Mouse (Mus musculus) mouse trophoblast stem cell (cell line): ENCODE measurements around the gene Zbtb24.
"Not testable (repeated sequence)": the region's sequence is repeated elsewhere in the genome, so short reads cannot be mapped to it uniquely, and the experiment has no call there.

Experiments used
- in situ Hi-C, 2 experiments: fragments of 300-500 bp; cut with MseI, MboI; formaldehyde crosslinking; loops; 2 replicates in 1 of 2; 3 replicates in 1 of 2; pipeline ENCODE4 v1.15.1; 2025

The Zbtb24 gene

GRCm38 (mm10) chr10:41450137-41450670 is at the start of gene Zbtb24:
Gene Zbtb24 (plus strand): TSS chr10:41450383.
- in situ Hi-C loops, result no loop called here

- in situ Hi-C loops, result no loop called here
These were observed 49.1 kb upstream of the Zbtb24 start for GRCm38 (mm10) chr10:41401097-41401496.

GRCm38 (mm10) chr10:41403364-41403763 is 46.8 kb upstream of the Zbtb24 start:
- in situ Hi-C loops, result no loop called here

GRCm38 (mm10) chr10:41403893-41404612 is 46.1 kb upstream of the Zbtb24 start:
- in situ Hi-C loops, result no loop called here

GRCm38 (mm10) chr10:41410176-41410575 is 40.0 kb upstream of the Zbtb24 start:
- in situ Hi-C loops, result not testable (repeated sequence)

GRCm38 (mm10) chr10:41410821-41411220 is 39.4 kb upstream of the Zbtb24 start:
- in situ Hi-C loops, result not testable (repeated sequence)

GRCm38 (mm10) chr10:41413471-41413870 is 36.7 kb upstream of the Zbtb24 start:
- in situ Hi-C loops, result not testable (repeated sequence)

- in situ Hi-C loops, result not testable (repeated sequence)
These were observed 34.8 kb upstream of the Zbtb24 start for GRCm38 (mm10) chr10:41415368-41415767.

GRCm38 (mm10) chr10:41420496-41421200 is 29.5 kb upstream of the Zbtb24 start:
- in situ Hi-C loops, result no loop called here

GRCm38 (mm10) chr10:41423681-41424080 is 26.5 kb upstream of the Zbtb24 start:
- in situ Hi-C loops, result no loop called here

- in situ Hi-C loops, result no loop called here
These were observed 23.8 kb upstream of the Zbtb24 start for GRCm38 (mm10) chr10:41426368-41426767.

- in situ Hi-C loops, result loop anchor here in 1 of 2 experiments (10.0 kb wide), 1 partner anchor 70 kb away; no protein-coding TSS in a partner anchor
These were observed 15.6 kb upstream of the Zbtb24 start for GRCm38 (mm10) chr10:41434624-41435023.

- in situ Hi-C loops, result loop anchor here in 1 of 2 experiments (10.0 kb wide), 1 partner anchor 70 kb away; no protein-coding TSS in a partner anchor
These were observed 15.0 kb upstream of the Zbtb24 start for GRCm38 (mm10) chr10:41435141-41435540.

- in situ Hi-C loops, result no loop called here
These were observed 2.0 kb upstream of the Zbtb24 start for GRCm38 (mm10) chr10:41448216-41448615.

GRCm38 (mm10) chr10:41449684-41450083 is 499 bp upstream of the Zbtb24 start:
- in situ Hi-C loops, result no loop called here

GRCm38 (mm10) chr10:41450780-41451522 is 768 bp downstream of the Zbtb24 start:
- in situ Hi-C loops, result no loop called here

- in situ Hi-C loops, result no loop called here
These were observed 1.5 kb downstream of the Zbtb24 start for GRCm38 (mm10) chr10:41451656-41452055.

- in situ Hi-C loops, result no loop called here
These were observed 2.6 kb downstream of the Zbtb24 start for GRCm38 (mm10) chr10:41452791-41453190.

- in situ Hi-C loops, result no loop called here
These were observed 9.8 kb downstream of the Zbtb24 start for GRCm38 (mm10) chr10:41459990-41460389.

- in situ Hi-C loops, result no loop called here
These were observed 10.3 kb downstream of the Zbtb24 start for GRCm38 (mm10) chr10:41460501-41460900.

GRCm38 (mm10) chr10:41461057-41461722 is 11.0 kb downstream of the Zbtb24 start:
- in situ Hi-C loops, result no loop called here
